Mouse (Mus musculus) adipocyte (in vitro differentiated cells): ENCODE results near the gene Tssc4.

Experiments
- DNase-seq: peaks from one replicate; pipeline ENCODE4 v3.0.0-alpha.2; 2016; ENCODE audit warnings: low spot score

The Tssc4 gene

DNA sequence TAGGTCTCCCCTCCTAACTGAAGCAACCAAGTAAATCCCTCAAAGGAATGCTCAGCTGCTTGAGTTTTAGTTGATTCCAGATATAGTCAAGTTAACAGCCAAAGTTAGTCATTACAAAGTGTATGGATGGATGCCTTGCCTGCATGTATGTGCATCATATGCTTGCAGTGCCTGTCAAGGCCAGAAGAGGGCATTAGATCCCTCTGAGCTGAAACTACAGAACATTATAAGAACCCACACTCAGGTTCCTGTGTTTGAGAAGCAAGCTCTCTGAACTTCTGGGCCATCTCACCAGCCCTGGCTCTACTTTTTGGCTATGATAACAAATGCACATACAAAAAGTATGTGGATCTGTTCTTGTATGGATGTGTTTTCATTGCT is 24.2 kb upstream of the Tssc4 start:
- no peak for DNase-seq

DNA sequence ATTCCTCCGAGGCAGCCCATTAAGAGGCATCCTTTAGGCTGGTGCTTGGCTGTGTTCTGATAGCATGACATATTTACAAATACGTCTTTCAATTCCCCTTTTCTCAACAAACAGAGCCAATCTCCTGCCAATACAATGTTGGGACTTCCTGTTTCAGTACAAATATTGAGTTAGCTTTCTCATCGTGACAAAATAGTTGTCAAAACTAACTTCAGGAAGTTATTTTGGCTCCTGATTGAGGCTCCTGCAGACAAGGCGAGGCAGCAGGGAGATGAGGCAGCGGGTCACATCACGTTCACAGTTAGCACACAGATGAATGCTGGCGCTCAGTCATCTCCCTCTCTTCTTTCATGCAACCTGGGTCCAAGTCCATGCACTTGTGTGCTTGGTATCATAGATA is 22.7 kb upstream of the Tssc4 start:
- no peak for DNase-seq

DNA sequence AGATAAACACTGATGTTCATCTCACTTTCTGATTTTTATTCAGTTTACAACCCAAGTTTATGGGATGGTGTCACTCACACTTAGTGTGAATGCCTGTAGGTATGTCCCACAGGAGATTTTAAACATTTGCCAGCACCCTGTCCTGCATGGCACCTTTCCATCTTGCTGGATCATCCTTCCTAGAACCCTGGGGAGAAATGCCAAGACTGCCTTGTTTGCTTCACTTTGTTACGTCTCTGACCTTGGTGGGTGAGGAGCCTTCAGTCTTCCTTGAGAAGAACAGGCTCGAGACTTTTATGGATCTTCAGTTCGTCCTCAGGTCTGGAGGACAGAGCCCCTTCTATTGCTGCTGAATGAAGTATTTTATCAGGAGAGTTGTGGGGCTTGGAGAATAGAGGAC is 19.7 kb upstream of the Tssc4 start:
- no peak for DNase-seq

DNA sequence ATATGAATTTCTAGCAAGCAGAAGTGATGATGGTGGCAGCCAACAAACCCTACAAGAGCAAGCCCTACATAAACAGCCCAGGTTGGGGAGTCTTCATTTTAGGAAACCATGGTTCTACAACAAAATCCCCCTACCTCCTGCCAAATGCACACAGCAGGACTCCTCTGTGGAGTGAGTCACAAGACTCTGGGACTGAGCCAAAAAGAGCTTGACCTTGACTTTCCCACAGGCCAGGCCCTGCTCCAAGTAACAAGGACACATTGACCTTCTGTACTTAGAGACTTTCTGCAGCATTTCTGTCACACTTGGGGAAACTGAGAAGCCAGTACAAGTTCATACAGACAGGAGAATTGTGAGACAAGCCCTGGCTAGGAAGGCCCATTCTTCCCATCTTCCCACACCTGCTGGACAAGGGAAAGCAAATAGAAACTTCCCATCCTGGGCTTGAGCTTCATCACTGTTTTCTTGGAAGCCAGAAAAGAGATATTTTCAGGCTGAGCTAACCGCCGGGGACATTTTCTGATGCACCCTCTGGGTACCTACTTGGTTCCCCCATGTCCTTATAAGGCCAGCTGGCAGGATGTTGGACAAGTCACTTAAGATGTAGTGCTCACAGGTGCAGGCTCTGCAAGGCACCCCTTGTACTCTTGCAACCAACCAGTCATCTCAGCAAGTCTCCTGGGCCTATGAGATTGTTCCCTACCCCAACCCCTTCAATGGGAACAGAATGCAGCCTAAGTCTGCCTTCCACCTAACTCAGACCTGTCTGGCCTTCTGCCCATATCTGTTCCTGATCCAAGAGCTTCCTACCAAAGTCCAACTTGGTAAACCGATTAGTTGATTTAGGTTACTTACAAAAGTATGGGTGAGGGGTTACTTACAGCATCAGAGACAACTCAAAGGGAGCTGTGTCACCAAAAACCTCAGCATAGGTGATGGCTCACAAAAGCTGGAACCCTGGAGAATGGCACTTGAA is 18.9 kb upstream of the Tssc4 start:
- no peak for DNase-seq

DNA sequence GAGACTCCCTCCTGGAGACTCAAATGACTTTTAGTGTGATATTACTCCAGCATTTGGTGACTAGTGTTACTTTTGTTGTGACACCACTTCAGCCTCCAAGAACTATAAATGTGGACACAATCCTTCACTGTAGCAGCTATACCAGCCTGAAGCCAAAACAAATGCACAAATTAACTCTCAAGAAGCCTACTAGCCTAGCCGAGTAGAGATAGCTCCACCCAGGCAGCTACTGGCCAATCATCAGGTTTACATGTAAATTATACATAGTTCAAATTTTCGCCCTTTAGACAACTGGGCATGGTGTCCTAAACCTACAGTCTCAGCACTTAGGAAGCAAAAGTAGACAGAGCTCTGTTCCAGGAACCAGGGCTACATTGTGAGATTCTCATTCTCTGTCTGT is 17.7 kb upstream of the Tssc4 start:
- DNase-seq = peak; percentile 40

DNA sequence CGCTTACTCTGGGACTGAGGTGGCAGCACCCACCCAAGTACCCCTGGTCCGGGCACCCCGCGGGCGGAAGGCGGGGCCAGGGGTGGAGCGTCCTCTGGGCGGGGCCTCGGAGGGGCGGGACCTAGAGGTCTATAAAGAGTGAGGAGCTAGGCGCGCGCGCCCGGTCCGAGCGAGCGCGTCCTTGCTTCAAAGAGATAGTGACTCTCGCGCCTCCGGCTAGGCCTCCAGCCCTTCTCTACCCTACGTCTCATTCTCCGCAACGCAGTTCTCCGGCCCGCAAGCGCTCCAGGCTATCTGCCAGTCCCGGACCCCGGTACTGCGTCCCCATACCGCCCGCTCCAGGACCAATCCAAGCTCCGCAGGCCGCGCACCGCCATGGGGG is 16.4 kb upstream of the Tssc4 start, which contains the start of gene Cd81:
Gene Cd81, plus strand, starts transcription at position 114 of the 382 bp plus-strand sequence.
- peak; percentile 74 for DNase-seq

DNA sequence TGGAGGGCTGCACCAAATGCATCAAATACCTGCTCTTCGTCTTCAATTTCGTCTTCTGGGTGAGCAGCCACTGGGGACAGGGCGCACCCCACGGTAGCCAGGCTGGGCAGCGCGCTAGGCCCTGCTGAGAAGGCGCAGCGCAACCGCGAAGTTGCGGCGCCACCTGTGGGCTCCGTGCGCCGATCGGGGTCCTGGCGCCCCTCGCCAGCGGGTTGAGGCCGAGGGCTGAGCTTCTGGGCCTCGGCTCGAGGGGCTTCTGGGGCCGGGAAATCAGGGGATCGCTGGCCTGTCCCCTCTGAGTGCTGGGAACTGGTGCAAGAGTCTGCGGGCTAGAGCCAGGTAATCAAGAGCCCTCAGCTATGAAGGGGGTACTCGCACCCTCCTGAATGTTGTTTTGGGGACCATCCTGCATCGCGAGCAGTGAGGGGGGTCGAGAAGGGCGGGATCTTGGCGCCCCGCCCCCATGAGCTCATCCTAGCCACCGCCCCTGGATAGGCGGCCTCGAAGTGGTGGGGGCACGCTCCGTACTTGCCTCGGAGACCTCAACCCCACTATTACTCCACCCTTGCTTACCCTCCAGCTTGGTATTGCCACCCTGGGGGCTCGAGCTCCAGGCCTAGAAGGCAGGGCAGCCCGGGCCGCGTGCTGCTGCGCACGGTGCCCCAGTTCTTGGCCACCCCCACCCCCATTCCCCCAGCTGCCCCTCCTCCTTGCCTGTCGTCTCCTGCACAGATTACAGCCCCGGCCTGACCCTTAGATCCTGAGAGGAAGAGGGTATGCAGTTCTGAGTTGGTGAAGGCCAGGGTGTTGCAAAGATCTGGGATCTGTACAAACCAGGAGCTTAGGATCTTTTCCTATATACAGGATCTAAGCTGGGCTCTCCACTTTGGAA is 15.8 kb upstream of the Tssc4 start:
- DNase-seq = peak; percentile 44

DNA sequence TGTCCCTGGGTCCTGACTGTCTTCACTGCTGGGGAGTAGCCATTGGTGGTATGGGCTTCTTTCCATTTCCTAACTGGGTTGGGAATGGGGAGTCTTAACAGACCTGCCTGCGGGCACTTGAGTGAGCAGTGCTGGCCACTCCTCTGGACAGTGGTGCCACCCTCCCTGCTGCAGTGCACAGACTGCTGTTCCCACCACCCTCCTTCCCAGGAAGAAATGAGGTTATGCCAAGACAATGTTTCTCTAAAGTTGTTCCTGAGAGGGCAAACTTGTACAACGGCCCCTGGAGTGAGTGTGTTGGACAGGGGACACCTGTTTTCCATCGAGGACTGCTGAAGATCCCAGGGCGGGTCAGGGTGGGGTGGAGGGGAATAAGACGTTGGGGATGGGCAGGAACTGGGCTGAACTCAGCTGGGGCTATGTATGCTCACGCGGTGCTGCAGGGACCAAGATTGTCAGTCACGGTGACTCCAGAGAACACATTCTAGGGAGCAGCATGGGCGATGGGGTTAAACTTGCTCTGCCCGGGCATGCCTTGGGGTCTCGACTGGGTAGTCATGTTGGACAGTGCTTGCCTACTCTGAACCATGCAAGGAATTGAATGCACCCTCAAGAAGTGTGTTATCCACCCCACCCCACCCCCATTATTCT is 15.0 kb upstream of the Tssc4 start:
- no peak for DNase-seq

DNA sequence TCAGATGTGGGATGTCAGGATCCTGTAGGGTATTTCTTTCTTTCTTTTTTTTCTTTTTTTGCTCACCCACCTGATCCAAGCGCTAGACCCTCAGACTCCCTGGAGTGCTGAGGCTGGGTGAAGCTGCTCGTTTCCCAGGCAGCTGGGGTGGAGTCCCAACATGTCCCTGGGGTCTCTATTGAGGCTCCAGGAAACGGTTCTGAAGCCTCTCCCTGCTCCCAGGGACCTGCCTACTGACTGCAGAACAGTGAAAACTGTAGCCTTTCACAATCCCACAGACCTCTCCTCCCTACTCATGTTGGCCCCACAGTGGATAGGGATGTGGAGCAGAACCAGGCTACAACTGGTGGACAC is 14.5 kb upstream of the Tssc4 start:
- no peak for DNase-seq

DNA sequence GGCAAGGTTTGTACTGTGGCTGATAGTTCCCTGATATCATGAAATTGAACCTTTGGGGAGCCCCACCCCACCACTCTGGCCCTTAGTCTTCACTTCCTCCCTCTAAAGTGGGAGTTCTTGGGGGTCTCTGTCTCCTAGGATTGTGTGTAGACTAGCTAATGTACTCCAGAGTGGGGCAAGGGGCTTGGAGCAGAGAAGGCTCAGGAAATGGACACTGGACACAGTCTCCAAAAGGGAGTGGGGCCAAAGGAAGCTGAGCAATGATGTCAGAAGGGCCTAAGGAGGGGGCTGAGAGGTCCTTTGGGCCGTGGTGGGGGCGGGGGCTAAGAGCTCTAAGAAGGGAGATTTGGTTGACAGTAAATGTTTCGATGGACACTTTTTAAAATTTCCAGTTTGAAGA is 14.0 kb upstream of the Tssc4 start:
- no peak for DNase-seq

DNA sequence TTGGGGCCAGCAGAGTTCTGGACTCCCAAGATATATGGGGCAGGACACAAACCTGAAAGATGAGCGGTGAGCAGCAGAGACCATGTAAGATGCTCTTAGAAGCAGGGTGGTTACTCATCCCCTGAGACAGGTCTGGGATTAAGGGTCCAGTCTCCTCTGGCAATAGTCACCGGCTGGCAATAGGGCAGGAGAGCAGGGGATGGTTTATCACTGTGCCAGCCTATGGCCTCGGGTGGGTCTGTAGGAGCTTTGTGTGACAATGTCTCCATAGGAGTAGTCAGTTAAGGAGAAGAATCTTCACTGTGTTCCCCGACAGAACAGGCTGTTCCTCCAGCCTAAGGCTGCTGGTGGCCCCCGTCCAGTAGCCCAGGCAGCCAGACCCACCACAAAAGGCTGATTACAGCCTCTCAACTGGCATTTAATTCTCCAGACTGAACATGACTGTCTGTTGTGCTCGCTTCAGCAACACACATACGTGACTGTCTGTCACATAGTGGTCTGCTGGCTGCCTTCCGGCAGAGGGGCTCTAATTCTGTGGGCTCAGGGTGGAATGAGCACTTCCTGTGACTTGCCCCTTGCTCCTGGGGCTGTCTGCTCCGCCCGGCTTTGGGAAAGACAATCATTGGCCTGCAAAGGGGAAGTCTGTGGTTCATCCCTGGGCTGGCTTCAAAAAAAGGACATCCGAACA is 13.4 kb upstream of the Tssc4 start:
- no peak for DNase-seq

DNA sequence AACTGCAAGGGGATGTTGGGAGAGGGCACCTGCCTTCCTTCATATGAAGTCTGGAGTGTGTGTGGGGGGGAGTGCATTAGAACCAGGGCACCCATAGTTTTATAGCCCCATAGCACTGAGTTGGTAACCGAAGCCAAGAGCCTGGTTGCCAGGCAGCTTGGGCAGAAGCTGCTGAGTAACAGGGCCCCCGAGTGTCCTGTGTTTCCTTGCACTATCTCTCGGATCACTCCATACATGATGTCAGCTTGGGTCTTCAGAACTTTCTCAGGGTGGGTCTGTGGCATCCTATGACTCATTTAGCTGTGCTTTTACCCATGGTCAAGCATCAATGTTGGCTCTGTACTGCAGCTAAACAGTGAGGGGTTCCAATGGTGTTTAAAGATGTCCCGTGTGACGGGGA is 12.0 kb upstream of the Tssc4 start:
- no peak for DNase-seq

DNA sequence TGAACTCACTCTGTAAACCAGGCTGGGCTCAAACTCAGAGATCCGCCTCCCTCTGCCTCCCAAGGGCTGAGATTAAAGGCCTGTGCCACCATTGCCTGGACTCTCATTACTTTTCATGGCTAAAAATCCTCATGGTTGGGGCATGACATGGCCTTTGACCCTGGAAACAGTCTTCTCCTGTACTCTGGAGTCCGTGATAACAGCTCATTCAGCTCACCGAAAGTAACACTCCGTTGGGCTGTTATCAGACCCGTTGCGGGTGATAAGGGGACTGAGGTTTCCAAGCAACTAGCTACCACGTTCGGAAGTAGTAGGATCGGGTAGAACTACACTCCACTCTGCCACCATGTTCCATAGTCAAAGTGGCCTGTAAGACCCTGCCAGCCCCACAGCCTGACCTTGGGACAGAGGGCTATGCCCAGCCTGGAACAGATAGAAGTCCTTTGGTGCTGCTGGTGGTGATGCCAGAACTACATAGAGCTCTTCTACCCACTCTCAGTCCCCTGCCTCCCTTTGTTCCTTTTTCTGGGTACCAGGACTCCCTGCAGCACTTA is 11.3 kb upstream of the Tssc4 start:
- DNase-seq = no peak

DNA sequence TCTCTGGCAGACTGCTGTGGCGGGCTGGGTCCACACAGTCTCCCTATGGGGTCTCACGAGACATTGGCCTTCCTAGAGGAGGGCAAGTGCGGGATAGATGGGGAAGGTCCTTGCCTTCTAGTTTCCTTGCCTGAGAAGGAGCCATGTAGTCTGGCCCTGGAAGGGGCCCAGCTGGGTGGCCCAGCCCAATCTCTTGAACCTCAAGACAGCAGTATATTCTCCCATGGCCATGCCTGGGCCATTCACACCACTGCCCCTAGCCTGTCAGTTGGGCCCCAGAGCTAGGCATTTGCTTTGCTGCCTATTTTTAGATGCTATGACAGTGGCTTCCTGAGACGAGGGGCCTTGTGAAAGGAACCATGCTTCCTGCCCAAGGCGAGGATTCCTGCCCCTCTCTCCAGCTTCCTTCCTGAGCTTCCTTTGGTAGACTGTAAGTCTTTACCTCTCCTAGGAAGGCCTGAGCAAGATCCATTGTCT is 10.8 kb upstream of the Tssc4 start:
- DNase-seq = no peak

DNA sequence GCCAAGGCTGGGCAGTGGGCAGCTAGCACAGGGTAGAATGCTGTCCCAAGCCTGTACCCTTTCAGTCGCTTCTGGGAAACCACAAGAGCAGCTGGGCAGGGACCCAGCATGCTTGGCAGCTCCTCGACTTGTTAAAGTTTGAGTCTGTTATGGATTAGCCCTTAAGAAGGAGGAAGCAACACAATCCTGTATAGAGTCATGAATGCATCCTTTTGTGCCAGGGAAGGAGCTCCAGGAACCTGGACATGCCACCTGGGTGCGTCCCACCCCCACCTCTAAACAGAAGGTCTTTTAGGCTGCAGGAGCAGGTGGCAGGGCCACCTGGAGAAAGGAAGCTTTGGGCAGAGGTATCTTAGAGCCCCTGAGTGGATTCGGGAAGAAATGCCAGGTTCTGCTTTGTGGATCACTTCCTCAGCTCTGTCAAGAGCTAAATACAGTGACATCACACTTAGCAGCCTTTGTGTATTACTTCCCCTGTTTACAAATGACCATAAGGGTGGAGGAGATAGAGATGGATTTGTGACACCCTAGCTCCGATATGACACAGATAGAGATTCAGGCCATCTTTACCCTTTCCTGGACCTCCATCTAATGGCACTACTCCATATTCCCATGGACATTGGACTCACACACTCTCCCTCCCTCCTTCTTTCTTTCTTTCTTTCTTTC is 9.7 kb upstream of the Tssc4 start:
- DNase-seq = peak; percentile 74

DNA sequence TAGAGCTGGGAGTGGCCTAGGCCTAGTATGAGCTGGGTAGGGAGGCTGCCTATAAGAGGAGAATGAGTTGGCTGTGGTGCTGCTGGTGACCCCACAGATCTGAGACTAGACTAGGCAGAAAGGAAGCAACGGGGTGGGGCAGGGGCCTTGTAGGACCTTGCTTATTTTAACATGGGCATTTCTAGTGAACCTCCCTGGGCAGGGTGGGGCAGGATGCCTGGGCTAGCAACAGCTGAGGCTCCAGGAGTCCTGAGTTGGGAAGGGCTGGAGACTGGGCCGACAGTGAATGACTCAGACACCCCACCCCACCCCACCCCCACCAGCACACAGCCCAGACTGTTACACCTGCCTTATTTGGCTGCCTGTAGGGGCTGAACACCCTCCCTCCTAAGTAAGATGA is 6.3 kb upstream of the Tssc4 start:
- DNase-seq = no peak

DNA sequence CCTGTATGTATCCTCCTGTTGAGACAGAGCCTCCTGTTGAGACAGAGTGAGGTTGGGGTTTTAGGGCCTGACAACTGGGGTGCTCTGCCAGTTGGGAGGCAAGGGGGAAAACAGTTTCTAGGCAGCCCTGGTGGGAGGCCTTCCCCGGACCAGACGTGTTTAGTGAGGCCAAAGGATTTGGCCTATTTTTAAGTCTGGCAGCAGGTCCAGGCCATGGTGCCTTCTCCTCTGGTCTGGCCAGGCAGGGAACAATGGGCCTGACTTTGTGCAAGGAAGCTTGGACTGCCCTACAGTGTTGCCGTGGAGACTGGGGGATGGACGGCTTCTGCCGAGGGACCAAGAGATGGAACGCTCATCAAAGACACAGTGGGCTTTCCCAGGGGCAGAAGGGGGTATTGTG is 4.8 kb upstream of the Tssc4 start:
- DNase-seq = no peak

DNA sequence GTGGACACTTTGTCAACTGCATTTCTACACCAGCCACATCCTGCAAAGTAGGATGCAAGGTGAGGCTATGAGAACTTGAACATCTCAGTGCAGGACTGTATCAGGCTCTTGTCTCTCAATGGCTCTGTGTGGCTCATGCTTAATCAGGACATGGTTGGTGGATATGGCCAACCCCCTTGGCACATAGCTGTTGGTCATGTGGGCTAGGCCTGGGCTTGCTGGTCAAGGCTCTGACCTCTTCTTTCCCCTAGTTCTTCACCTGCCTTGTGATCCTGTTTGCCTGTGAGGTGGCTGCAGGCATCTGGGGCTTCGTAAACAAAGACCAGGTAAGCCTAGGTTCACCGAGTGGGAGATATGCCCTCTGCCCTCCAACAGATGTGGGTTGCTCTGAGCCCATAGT is 3.4 kb upstream of the Tssc4 start:
- no peak for DNase-seq

DNA sequence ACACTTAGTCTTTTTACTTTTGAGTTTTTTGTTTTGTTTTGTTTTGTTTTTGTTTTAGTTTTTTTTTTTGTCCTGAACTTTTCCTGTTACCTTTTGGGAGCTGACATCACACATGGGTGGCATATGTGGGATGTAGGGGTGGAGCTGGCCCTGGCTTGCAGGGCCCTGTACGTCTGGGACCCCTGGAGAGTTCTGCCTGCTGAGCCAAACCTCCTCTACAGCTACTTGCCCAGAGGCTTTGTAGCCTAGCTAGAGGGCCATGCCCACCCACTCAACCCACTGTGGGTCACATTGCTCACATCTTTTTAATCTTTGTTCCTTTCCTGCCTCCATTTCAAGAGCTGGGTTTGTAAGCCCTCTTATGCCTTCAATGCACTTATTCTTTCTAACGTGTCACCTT is 1.6 kb upstream of the Tssc4 start:
- DNase-seq = no peak

DNA sequence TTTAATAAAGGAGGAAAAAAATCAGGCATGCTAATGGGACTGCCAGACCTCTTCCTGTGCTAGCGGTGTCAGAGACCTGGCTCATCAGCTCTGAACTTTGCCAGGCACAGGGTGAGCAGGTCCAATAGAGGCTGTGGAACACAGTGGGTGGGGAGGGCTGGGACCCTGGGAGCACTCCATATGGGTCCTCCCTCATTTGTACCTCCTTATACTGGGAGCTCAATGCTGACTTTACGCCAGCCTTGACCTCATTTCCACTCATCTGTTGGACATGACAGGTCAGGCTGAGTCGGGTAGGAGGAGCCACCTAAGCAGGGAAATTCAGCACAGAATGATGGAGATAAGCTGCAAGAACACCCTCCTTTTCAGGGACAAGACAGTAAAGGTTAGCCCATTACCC is 1.2 kb upstream of the Tssc4 start:
- no peak for DNase-seq

DNA sequence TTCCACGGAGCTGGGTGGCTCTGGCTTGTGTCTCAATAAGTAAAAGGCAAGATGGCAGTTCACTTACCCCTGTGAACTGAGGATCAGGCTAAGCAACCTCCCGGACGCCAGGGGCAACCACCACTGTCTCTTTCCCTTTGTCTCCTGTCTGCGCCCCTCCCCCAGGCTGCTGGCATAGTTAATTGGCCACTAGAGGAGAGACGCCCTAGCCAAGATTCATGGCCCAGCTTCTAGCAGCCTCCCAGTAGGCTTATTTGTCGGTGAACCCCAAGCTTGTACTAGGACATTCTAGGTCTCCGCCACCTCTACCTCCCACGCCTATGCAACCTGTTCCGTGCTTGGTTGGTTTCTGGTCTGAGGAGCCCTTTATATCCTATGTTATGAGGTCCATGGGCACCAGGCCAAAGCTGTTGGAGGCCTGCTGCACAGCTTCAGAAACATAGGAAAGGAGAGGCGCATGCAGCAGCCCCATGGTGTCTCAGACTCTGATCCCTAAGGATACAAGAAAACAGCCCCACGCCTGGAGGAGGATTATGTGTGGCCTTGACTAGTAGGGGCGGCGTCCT is 650 bp upstream of the Tssc4 start:
- DNase-seq = peak; percentile 57
